Mouse (Mus musculus): ENCODE data around the gene Cebpz.

Gene Cebpz

DNA sequence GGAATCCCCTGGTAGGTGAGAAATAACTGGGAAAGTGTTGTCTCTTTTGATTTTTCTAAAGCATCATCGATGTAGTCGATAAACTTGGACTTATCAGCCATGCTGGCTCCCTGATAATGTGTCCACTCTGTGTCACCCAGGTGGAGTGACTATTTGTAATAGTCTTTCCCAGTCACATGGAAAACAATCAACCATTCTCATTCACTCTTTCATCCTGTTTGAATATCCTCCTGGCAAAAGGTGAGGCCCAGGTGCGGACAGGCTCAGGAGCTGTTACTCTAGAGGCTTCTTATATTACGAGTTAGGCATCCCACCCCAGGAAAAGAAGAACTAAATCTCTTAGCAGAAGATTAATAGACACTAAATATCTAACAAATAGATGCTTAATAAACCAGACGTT lies 30.0 kb downstream of the Cebpz start, which contains the start of gene Sult6b1:
Gene Sult6b1 (minus strand): TSS at position 101 of the 400 bp plus-strand sequence.
- intact Hi-C loops (cut with DNase I) = no loop called here

DNA sequence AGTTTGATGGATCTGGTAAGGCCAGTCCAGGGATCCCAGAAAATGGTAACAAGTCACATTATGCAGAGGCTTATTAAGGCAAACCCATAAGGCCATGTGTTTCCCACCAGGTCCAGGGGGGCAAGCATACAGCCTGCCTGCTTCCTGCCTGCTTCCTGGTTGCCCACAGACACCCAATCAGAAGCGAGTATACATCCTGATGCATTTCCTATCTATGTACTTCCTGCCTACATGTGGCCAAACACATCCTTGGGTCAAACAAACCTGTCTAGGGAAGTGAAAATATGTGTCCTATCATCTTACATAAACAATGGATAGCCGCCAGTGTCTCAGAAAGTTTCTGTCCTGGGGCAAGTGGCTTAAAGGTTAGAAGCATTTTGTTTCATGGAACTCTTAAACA lies 33.7 kb downstream of the Cebpz start:
- intact Hi-C loops (cut with DNase I) = no loop called here

DNA sequence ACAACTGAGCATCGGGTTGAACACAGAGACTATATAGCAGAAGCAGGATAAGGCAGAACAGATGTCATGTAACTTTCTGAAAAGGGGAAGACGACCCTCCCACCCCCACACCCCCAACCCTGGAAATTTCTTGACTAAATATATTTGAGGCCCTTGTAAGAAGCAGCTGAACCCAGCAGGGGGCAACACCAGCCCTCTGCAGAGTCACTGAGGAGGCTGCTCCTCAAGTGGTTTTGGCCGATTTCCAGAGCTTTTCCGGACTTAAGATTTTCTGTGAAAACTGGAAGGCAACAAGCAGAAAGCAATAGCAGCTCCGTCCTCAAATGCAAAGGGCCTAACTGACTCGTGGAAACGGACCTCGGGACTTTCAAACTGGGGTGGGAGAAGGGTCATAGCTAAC lies 41.5 kb downstream of the Cebpz start:
- intact Hi-C loops (cut with DNase I) = no loop called here

DNA sequence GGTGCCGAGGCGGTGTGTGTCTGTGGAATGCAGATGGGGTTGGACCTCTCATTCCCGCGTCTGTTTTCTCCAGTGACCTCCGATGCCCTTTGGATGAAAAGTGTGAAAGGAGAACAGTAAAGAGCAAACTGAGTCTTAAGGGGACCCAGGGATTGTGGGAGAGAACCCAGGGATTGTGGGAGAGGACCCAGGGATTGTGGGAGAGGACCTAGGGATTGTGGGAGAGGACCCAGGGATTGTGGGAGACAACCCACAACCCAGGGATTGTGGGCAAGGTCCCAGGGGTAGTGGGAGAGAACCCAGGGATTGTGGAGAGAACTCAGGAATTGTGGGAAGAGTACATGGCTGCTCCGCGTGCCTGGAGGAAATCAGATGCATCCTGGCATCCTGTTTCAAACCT lies 41.9 kb downstream of the Cebpz start:
- intact Hi-C loops (cut with DNase I) = no loop called here

DNA sequence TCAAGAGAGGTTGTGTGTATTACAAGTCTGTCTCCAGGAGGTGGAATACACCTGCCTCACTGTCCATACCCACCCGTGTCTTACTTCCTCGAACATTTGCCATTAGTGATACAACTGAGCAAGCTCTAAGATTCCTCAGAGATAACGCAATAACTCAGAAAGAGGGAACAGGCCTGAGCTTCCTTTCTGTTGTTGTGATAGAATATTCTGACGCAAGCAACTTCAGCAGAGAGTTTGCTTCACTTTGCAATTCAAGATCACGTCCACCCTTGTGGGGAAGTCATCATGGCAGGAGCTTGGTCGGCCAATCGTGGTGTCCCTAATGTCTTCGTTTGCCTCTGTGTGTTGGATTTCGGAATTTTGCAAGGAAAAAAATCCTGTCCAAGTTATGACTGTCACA lies 45.8 kb downstream of the Cebpz start:
- intact Hi-C loops (cut with DNase I) = no loop called here

DNA sequence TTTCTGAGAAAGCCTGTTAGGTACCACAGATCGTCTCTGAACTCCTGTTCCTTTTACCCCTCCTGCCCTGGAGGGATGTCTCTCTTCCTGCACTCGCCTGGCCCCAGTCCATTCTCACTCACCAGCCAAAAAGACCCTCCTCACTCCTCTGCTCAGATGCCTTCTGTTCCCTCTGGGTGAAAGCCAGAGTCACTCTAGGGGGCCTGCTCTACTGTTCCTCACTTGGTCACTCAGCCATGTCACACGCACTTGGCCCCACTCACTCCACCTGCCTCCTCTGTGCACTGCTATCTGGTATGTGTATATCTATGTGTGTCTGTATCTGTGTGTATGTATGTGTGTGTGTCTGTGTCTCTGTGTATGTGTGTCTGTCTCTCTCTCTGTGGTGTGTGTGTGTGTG lies 47.7 kb downstream of the Cebpz start:
- intact Hi-C loops (cut with DNase I) = no loop called here

DNA sequence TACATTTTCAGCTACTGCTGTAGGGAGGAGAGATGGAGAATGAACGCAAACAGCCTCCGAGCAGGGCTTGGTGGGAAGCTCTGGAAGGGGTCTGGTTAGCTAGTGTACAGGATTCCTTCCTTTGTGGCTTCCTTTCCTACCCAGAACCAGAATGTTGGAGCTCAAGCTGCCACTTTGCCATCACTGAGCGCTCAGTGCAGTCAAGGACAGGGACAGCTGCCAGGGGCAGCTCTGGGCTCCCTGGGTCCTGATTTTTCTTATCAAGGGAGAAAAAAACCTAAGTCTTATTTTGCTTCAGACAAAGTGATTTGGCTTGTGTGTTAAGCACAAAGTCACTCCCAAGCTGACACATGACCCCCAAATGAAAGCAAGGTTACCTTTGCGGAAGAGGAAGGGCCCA lies 48.3 kb downstream of the Cebpz start:
- intact Hi-C loops (cut with DNase I) = no loop called here

DNA sequence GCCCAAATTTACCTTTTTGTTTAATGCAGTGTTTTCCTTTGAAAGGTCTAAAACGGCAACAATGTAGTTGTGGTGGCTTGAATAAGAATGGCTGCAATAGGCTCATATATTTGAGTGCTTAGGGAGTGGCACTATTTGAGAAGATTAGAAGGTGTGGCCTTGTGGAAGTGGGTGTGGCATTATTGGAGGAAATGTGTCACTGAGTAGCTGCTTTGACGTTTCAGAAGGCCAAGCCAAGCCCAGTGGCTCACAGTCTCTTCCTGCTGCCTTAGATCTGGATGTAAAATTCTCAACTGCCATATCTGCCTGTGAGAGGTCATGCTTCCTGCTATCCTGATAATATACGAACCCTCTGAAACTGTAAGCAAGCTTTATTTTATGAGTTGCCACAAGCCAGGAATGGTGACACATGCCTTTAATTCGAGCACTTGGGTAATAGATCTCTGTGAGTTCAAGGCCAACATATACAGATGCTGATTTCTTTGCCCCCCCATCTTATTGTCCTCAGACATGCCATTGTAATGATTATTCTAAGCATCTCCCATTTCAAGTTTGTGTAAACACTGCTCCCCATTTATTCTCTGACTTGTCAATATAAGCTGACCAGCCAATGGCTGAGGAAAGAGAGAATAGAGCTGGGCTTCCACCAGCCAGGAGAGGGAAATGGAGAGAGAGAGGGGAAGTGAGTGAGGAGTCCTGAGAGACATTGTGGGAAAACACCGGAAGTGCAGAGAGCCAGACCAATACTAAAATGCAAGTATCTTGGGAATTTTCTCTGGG lies 51.4 kb downstream of the Cebpz start:
- intact Hi-C loops (cut with DNase I) = no loop called here

DNA sequence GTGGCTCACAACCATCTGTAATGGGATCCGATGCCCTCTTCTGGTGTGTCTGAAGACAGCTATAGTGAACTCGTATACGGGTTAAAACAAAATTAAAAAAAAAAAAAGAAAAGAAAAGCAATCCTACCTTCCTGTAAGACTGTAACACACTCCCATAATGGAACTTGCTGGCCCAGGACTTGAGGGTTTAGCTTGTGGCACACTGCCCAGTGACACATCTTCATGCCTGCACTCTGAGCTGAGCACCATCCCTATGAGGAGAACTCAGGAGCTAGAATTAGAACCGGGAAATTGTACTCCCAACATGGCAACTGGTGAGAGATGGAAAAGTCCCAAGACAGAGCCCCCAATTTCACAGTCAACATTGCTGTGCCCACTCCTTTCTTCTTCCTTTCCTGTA lies 53.6 kb downstream of the Cebpz start:
- intact Hi-C loops (cut with DNase I) = no loop called here

DNA sequence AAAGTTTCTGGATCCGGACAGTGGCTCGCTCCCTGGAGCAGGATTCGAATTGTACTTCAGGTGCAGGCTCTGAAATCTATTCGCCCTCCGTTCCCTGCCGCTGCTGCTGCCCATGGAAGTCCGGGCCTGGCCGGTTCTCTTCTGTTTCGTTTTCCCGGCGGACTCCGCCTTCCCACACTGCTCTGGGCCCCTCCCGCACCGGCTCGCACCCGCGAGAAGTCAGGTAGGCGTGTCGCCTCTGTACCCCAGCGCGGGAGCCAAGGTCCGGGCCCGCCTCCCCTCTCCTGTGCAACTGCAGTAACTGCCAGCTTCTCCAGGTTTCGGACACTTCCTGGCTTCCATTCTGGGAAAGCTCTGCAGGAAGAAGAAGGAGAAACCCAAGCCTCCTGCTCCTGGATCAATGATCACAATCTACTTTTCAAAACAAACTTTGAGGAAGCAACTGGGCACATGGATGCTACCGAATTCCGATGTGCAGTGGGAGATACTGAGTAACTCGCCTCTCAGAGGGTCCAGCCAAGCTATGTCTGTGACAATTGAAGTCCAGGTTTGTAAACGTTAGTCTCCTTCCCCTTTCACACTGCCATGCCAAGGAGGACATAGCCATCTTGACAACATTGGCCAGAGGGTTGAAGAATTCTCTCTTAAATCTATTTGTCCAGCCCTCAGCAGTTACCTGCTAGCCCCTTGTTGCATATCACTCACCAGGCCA lies 54.3 kb downstream of the Cebpz start, which contains the start of gene Eif2ak2:
Gene Eif2ak2 (minus strand): TSS at position 173 of the 712 bp plus-strand sequence.
- intact Hi-C loops (cut with DNase I) = no loop called here

DNA sequence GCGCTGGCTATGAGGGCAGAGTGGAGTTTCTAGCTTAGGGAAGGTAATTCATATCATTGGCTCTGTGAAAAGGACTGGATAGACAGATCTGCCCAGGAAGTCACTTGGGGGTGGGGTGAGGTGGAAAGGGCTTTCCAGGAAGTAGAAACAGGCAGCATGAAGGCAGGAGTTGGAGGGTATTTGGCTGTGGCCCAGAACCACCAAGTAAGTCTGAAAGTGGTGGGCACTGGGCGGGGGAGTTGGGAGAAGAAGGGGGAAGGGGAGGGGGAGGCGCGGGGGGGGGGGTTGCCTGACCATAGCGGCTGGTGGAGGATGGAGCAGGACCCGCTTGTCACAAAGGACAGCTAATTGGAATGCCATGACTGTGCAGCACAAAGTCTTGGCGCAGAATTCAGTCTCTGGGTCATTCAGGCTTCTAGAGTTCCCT lies 55.0 kb downstream of the Cebpz start:
- intact Hi-C loops (cut with DNase I) = no loop called here

DNA sequence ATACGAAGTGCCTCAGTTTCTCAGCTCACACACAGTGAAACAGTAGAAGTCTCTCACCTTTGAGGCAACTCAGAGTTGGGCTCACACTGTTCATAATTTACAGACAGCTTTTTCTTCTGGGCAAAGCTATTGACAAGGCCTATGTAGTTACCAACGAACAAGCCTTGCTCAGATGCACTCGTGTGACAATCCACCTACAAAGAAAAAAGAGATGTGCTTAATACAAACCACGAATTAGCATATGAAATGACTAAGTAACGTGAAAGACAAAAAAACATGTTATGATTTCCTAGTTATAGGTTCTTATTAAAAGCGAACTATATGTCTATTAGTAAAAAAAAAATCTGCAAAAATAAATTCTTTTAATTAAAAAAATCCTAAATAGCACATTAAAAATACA lies 63.0 kb downstream of the Cebpz start:
- intact Hi-C loops (cut with DNase I) = no loop called here

Data from adrenal gland (tissue).